Mouse (Mus musculus) C2C12 (cell line): ENCODE results near the gene Zbtb11.

Source experiments
- CEBPB ChIP-seq: IDR thresholded peaks from one replicate; pipeline ENCODE4 v1.6.1; 2011; ENCODE audit warnings: low read depth, mild to moderate bottlenecking, control low read depth, moderate library complexity
- CTCF ChIP-seq: IDR thresholded peaks from one replicate; pipeline ENCODE4 v1.5.1; 2011; ENCODE audit not compliant: control insufficient read depth, insufficient read depth, insufficient read length
- MAX ChIP-seq: IDR thresholded peaks from one replicate; pipeline ENCODE4 v1.6.1; 2011; ENCODE audit warnings: mild to moderate bottlenecking, control low read depth
- MYOD1 ChIP-seq: IDR thresholded peaks from one replicate; pipeline ENCODE4 v1.6.1; 2011; ENCODE audit warnings: low read depth; ENCODE audit not compliant: control insufficient read depth, insufficient read length
- MYOG ChIP-seq: IDR thresholded peaks from one replicate; pipeline ENCODE4 v1.6.1; 2011; ENCODE audit not compliant: control insufficient read depth, insufficient read length; ENCODE audit errors: extremely low read depth
- USF1 ChIP-seq: IDR thresholded peaks from one replicate; pipeline ENCODE4 v1.6.1; 2011; ENCODE audit warnings: low read depth, mild to moderate bottlenecking, control low read depth, moderate library complexity

GRCm38 (mm10) chr16:55933681-55934343, 39.9 kb upstream of the Zbtb11 start:
- TF ChIP-seq CTCF = no peak
- no peak for TF ChIP-seq MYOD1
- TF ChIP-seq CEBPB = no peak
- no peak for TF ChIP-seq MAX
- TF ChIP-seq MYOG = no peak
- peak; percentile 73 for TF ChIP-seq USF1
